ENCODE assay signal across 9 mouse cellular contexts in genomic region chr3:79285097-79285675, GRCm38 (mm10). TPM values are rescaled to one million over a fixed set of nuclear protein-coding genes. Genes with fewer than 3 reads are reported as not detected.
DNase-seq lines count a peak whose midpoint lies in the region; ATAC-seq and TF ChIP-seq lines count a peak whose summit lies in the region.
"Had no signal": no experiment of that assay in that cellular context is flagged by ENCODE, and none has a peak within 500 bp of the region (broad histone marks: within the 10 kb centered on the region; RNA-seq: fewer than 3 reads in every experiment).

No protein-coding gene starts in this region.

- H3K27ac ChIP-seq in heart, embryonic 11.5 days (ENCODE audit: low read depth, low read length) = no peak overlapping the region
- no peak overlapping the region for H3K27ac ChIP-seq in forebrain, embryonic 13.5 days
- no peak overlapping the region for H3K27ac ChIP-seq in limb, embryonic 10.5 days
- H3K27ac ChIP-seq in olfactory bulb, adult 2 months (ENCODE audit: insufficient read depth, low read depth, low read length) = no peak overlapping the region

- no peak for ATAC-seq in heart, embryonic 11.5 days (replicated peaks; ENCODE audit: insufficient number of reproducible peaks, low FRiP score, low TSS enrichment)
- ATAC-seq in forebrain, embryonic 13.5 days = no peak

- H3K9me3 ChIP-seq in heart, embryonic 11.5 days (replicated peaks; ENCODE audit: control insufficient read depth, low read length) = no peaks in the 10 kb centered on the region
- H3K9me3 ChIP-seq in forebrain, embryonic 13.5 days (replicated peaks) = no peaks in the 10 kb centered on the region
- H3K9me3 ChIP-seq in limb, embryonic 10.5 days (replicated peaks) = no peaks in the 10 kb centered on the region

- no peaks in the 10 kb centered on the region for H3K27me3 ChIP-seq in heart, embryonic 11.5 days (ENCODE audit: control insufficient read depth, insufficient read depth, low read length)
- peaks cover 12% of the 10 kb centered on the region for H3K27me3 ChIP-seq in forebrain, embryonic 13.5 days
- H3K27me3 ChIP-seq in limb, embryonic 10.5 days (ENCODE audit: low read depth, poor library complexity, severe bottlenecking) = peaks cover 15% of the 10 kb centered on the region

- no peaks in the 10 kb centered on the region for H3K36me3 ChIP-seq in heart, embryonic 11.5 days (ENCODE audit: control insufficient read depth, insufficient read depth, low read length)
- H3K36me3 ChIP-seq in forebrain, embryonic 13.5 days (ENCODE audit: poor library complexity, severe bottlenecking) = no peaks in the 10 kb centered on the region
- no peaks in the 10 kb centered on the region for H3K36me3 ChIP-seq in limb, embryonic 10.5 days

- 57% methylated on average over 13 of the region's 13 CpGs for WGBS in heart, embryonic 11.5 days (ENCODE audit: insufficient replicate concordance)
- 57% methylated on average over 13 of the region's 13 CpGs for WGBS in forebrain, embryonic 13.5 days
- WGBS in limb, embryonic 10.5 days = 77% methylated on average over 13 of the region's 13 CpGs
- WGBS in olfactory bulb, adult 2 months = 13% methylated on average over 13 of the region's 13 CpGs

- H3K9ac ChIP-seq in heart, embryonic 11.5 days (ENCODE audit: low read depth, low read length) = peak overlapping the region; percentile 94; the same call in 1 of the 2 replicates
- peak overlapping the region; percentile 95 for H3K9ac ChIP-seq in forebrain, embryonic 13.5 days

- intact Hi-C loops in heart, postnatal 14 days (cut with DNase I) = loop anchor here (2.0 to 5.0 kb wide), 5 partner anchors 20 to 328 kb away; partner anchors contain the start of gene Ppid

- peak overlapping the region; percentile 85 for H3K4me3 ChIP-seq in heart, embryonic 11.5 days (ENCODE audit: low read depth, low read length)
- H3K4me3 ChIP-seq in forebrain, embryonic 13.5 days = peak overlapping the region; percentile 95
- peak overlapping the region; percentile 93 for H3K4me3 ChIP-seq in limb, embryonic 10.5 days
- H3K4me3 ChIP-seq in olfactory bulb, adult 2 months (ENCODE audit: insufficient read depth, low read depth, low read length) = peak overlapping the region; percentile 55

- H3K4me1 ChIP-seq in heart, embryonic 11.5 days (ENCODE audit: control insufficient read depth, insufficient read depth, low read length) = peaks cover 21% of the 10 kb centered on the region
- H3K4me1 ChIP-seq in forebrain, embryonic 13.5 days = peaks cover 39% of the 10 kb centered on the region
- peaks cover 40% of the 10 kb centered on the region for H3K4me1 ChIP-seq in limb, embryonic 10.5 days
- peaks cover 4% of the 10 kb centered on the region for H3K4me1 ChIP-seq in olfactory bulb, adult 2 months (ENCODE audit: control insufficient read depth, insufficient read depth, low read length)

- TF ChIP-seq POLR2A in olfactory bulb, adult 2 months (IDR thresholded peaks at IDR 0.05; ENCODE audit: insufficient read depth, low read depth, low read length) = no peak

- no peak for TF ChIP-seq CTCF in olfactory bulb, adult 2 months (IDR thresholded peaks at IDR 0.05; ENCODE audit: insufficient read depth, low read depth, low read length)

- H3K4me2 ChIP-seq in heart, embryonic 11.5 days = peak overlapping the region; percentile 83
- peak overlapping the region; percentile 81 for H3K4me2 ChIP-seq in forebrain, embryonic 13.5 days

- DNase-seq in heart, postnatal 14 days = no peak
- DNase-seq in Muller cell, postnatal 12 days (ENCODE audit: inconsistent ontology term) = peak; percentile 29
- DNase-seq in limb, embryonic 10.5 days (ENCODE audit: low spot score) = no peak
- no peak for DNase-seq in adrenal gland, postnatal 14 days
- no peak for DNase-seq in gastrocnemius, postnatal 25 days

RNA-seq across cellular contexts. Expression of gene Rapgef2, which starts 1.1 kb away (rescaled TPM):
- 5.4 and 5.9 TPM in 2 replicates for polyA plus RNA-seq in heart, embryonic 11.5 days (2014; fragmentation: Nextera tagmentation; extraction: Ambion mirVana)
- 10 to 100 TPM; 34.9 to 35.6 TPM for total RNA-seq in heart, postnatal 14 days (2021)
- 7.5 and 7.7 TPM in 2 replicates for polyA plus RNA-seq in forebrain, embryonic 13.5 days (2015; fragmentation: Nextera tagmentation; extraction: Ambion mirVana)
- polyA plus RNA-seq in limb, embryonic 10.5 days (2016; fragmentation: Nextera tagmentation; extraction: Ambion mirVana) = 4.7 and 5.3 TPM in 2 replicates
- polyA plus RNA-seq in olfactory bulb, adult 2 months (2012; ENCODE audit: insufficient read depth, insufficient read length, low replicate concordance, missing spikeins) = 61.7 and 69.9 TPM in 2 replicates
- 27.2 and 31.4 TPM in 2 replicates for total RNA-seq in adrenal gland, postnatal 14 days (2021)
- total RNA-seq in gastrocnemius, postnatal 25 days (2021) = 10 to 100 TPM; 13.5 to 20.6 TPM

RNA-seq across cellular contexts. Expression of gene Gm17359, which starts 51.3 kb away (rescaled TPM):
- not detected in 2 replicates for polyA plus RNA-seq in heart, embryonic 11.5 days (2014; fragmentation: Nextera tagmentation; extraction: Ambion mirVana)
- total RNA-seq in heart, postnatal 14 days (2021) = not detected
- polyA plus RNA-seq in forebrain, embryonic 13.5 days (2015; fragmentation: Nextera tagmentation; extraction: Ambion mirVana) = not detected in 2 replicates
- not detected in 2 replicates for polyA plus RNA-seq in limb, embryonic 10.5 days (2016; fragmentation: Nextera tagmentation; extraction: Ambion mirVana)
- polyA plus RNA-seq in olfactory bulb, adult 2 months (2012; ENCODE audit: insufficient read depth, insufficient read length, low replicate concordance, missing spikeins) = not detected in 2 replicates
- total RNA-seq in adrenal gland, postnatal 14 days (2021) = not detected in 2 replicates
- not detected for total RNA-seq in gastrocnemius, postnatal 25 days (2021)
- polyA plus RNA-seq: erythroblast, embryonic 14.5 days had no signal
